Mouse (Mus musculus) embryonic facial prominence, embryonic 11.5 days (tissue): ENCODE data around the gene Polg2. TPM values are rescaled to one million over a fixed set of nuclear protein-coding genes. Genes with fewer than 3 reads are reported as not detected.
"Not testable (repeated sequence)": the region's sequence is repeated elsewhere in the genome, so short reads cannot be mapped to it uniquely, and the experiment has no call there.

ENCODE experiments used
- ATAC-seq: fragments of 200-750 bp; cut with Nextera tagmentation; replicated peaks from 2 replicates; pipeline ENCODE4 v1.8.0; 2017; ENCODE audit warnings: low read depth; ENCODE audit not compliant: insufficient number of reproducible peaks, low FRiP score, low TSS enrichment
- DNase-seq: peaks from one replicate; pipeline ENCODE4 v3.0.0-alpha.2; 2015; ENCODE audit warnings: low spot score
- H3K27ac ChIP-seq: fragments of 300-500 bp; sonication (generic); replicated peaks from 2 replicates; pipeline ENCODE4 v1.5.1; 2014; ENCODE audit warnings: mild to moderate bottlenecking, low read depth, low read length, control low read depth
- H3K27me3 ChIP-seq: fragments of 300-500 bp; sonication (generic); 2 replicates; pipeline ENCODE4 v1.6.1; 2014; ENCODE audit warnings: mild to moderate bottlenecking, low read length, moderate library complexity, mixed read lengths; ENCODE audit not compliant: control insufficient read depth, insufficient read depth
- H3K36me3 ChIP-seq: fragments of 300-500 bp; sonication (generic); replicated peaks from 2 replicates; pipeline ENCODE4 v1.6.1; 2014; ENCODE audit warnings: low read depth, mild to moderate bottlenecking, low read length, moderate library complexity, mixed read lengths; ENCODE audit not compliant: control insufficient read depth, insufficient read depth
- H3K4me1 ChIP-seq: fragments of 300-500 bp; sonication (generic); 2 replicates; pipeline ENCODE4 v1.6.1; 2014; ENCODE audit warnings: low read length, mixed read lengths; ENCODE audit not compliant: control insufficient read depth, insufficient read depth
- H3K4me2 ChIP-seq: fragments of 300-500 bp; sonication (generic); 2 replicates; pipeline ENCODE4 v1.6.1; 2014; ENCODE audit warnings: low read depth, mild to moderate bottlenecking, control low read depth, low read length, moderate library complexity
- H3K4me3 ChIP-seq: fragments of 300-500 bp; sonication (generic); 2 replicates; pipeline ENCODE4 v1.5.1; 2014; ENCODE audit warnings: low read depth, low read length, control low read depth
- H3K9ac ChIP-seq: fragments of 300-500 bp; sonication (generic); replicated peaks from 2 replicates; pipeline ENCODE4 v1.6.1; 2014; ENCODE audit warnings: mild to moderate bottlenecking, control low read depth, low read length
- H3K9me3 ChIP-seq: fragments of 300-500 bp; sonication (generic); replicated peaks from 2 replicates; pipeline ENCODE4 v1.6.1; 2016; ENCODE audit warnings: mild to moderate bottlenecking, low read length, inconsistent platforms, mixed read lengths; ENCODE audit not compliant: control insufficient read depth
- WGBS: fragments of 180-500 bp; shearing (Covaris S2); extraction: QIAGEN DNeasy Blood & Tissue Kit; methylation state at CpG from one replicate; pipeline ENCODE4 v1.1.7; 2014; 5-methylcytosine and 5-hydroxymethylcytosine counted together
- polyA plus RNA-seq: library from polyadenylated mRNA; unstranded; fragments of >200 nt; fragmentation: Nextera tagmentation; extraction: Ambion mirVana; gene quantifications from 2 replicates; pipeline ENCODE4 v1.2.1, GENCODE M21; 2014

Gene Polg2
- polyA plus RNA-seq, 1 experiment from 2014 or later, result 7.3 TPM

DNA sequence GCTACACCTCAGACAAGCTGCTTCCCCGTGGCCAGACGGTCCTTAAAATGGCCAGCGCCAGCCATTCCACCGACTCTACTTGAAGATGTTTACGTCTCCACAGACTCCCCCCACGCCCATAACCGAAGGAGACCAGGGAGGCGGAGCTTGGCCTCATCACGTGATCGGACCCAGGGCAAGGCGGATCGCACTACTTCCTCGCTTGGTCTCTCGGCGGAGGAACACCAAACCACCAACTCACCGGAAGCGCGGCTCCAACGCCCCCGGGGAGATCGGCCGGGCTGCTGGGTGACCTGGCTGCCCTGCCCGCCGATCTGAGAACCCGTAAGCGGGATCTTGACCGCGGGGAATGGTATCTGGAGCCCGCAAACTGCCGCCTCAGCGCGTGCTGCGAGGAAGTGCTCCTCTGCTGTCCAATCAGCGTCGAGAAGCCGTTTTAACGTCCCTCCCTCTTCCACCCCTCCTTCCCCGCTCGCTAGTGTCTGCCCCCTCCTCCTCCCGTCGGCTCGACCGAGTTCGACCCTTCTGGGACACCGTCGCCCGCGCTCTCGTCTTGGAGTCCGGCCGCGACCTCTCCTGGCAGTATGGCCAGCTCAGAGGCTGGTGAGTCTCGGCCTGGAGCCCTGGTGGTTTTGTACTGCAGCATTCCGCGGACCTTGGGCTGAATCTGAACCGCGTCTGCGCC is 9.6 kb upstream of the Polg2 start, which contains the start of the genes Ddx5 and Cep95:
Gene Ddx5 (minus strand): TSS at position 411 of the 685 bp plus-strand sequence.
Gene Cep95 (plus strand): TSS at position 478 of the 685 bp plus-strand sequence.
- DNase-seq, result peak; percentile 98
- Histone ChIP-seq H3K36me3 (peaks cover 8% of the 10 kb centered on the region), H3K27me3 (no peaks in the 10 kb centered on the region)

DNA sequence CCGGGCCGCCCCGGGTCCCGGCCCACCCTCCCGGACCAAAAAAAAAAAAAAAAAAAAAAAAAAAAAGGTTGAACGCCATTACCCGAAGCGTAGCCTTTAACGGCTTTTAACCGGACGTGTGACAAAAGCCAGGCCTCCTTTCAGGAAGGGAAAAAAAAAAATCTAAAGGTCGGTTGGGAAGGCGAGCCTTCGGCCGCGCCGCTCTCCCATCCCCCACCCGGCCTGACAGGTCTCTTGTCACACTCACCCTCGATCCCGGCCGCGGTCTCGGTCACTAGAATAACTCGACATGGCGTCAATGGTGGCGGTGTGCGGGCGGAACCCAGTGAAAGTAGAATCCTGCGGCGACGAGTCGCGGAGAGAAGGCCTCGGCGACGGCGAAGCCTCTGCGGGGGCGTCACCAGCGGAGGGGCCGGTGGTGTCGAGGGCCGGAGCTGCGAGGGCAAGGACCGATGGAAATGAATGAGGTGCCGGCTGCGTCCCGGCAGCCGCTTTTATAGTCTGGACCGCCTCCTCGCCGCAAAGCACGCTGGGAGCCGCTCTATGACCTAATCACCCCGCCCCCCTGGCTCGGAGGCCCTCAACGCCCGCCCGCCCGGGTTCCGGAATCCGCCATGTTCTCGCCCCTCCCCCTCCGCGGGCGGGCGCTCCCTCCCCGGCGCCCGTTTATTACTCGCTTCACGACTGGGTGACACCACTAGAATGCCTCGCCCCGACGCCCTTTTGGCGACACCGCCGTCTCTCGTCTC is 8.9 kb upstream of the Polg2 start:
- H3K9ac ChIP-seq, result peak overlapping the region; percentile 99
- peaks cover 11% of the 10 kb centered on the region for H3K36me3 ChIP-seq
- H3K4me3 ChIP-seq, result peak overlapping the region; percentile 83
- no peaks in the 10 kb centered on the region for H3K27me3 ChIP-seq
- H3K4me2 ChIP-seq, result peak overlapping the region; percentile 16
- H3K27ac ChIP-seq, result peak overlapping the region; percentile 94
- DNase-seq, result peak; percentile 99
- H3K9me3 ChIP-seq, result no peaks in the 10 kb centered on the region
- H3K4me1 ChIP-seq, result no peaks in the 10 kb centered on the region
- WGBS, result under 1% methylated on average over 70 of the region's 79 CpGs
- peak; percentile 61 for ATAC-seq

More for the DNA sequence above, 9.6 kb upstream of the Polg2 start, which contains the start of the genes Ddx5 and Cep95:
- WGBS, result under 1% methylated on average over 58 of the region's 58 CpGs
- Histone ChIP-seq H3K27ac (peak within 1 kb of the TSS; percentile 94), H3K9ac (peak within 1 kb of the TSS; percentile 99), H3K4me2 (peak within 1 kb of the TSS; percentile 48), H3K4me1 (no peaks in the 10 kb centered on the region), H3K4me3 (peak within 1 kb of the TSS; percentile 83), H3K9me3 (no peaks in the 10 kb centered on the region)
- peak; percentile 89 for ATAC-seq

DNA sequence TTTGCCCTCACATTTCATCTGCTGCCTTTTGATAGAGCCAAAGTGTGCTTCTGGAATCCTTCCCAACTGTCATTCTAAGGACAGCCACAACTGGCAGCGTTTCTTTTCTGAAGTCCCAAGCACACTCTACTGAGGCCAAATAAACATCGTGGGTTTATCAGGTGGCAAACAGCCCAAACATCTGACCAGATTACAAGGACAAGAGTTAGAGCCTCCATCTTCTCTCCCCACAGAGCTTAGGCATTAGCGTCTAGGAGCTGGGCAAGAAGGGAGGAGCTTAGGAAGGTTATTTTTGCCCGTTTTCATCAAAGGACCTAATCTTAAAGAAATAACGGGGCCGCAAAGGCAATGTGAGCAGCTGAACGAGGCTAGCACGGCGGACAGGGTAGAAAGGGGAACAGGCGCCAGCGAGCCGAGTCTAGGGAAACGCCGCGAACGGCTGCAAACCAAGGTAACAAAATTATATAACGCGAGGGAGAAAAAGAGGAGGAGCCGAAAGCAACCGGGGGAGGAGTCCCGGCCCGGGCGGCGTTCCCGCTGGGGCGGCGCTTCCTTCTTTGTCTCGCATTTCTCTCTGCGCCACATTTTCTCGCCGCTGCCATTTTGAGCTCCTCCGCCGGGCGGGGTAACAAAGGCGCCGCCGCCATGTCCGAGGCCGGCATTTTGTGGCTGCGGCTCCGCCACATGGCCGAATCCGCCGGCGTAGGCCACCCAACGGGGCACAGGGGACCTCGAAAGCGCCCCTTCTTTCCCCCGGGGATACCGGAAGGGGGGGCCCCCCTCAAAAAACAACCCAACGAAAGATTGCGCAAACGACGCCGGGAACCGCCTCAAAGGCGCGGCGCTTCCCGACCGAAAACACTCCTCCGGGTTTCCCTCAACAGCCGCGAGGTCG is 8.0 kb upstream of the Polg2 start:
- peak; percentile 92 for DNase-seq
- Histone ChIP-seq H3K27ac (peak overlapping the region; percentile 94), H3K4me1 (no peaks in the 10 kb centered on the region), H3K27me3 (no peaks in the 10 kb centered on the region), H3K9me3 (no peaks in the 10 kb centered on the region), H3K4me3 (peak overlapping the region; percentile 83), H3K9ac (peak overlapping the region; percentile 99), H3K36me3 (peaks cover 11% of the 10 kb centered on the region), H3K4me2 (peak overlapping the region; percentile 68)
- WGBS, result under 1% methylated on average over 65 of the region's 65 CpGs
- 0 out of 2 replicates have a peak, but pooled peaks have one; percentile 21 for ATAC-seq

DNA sequence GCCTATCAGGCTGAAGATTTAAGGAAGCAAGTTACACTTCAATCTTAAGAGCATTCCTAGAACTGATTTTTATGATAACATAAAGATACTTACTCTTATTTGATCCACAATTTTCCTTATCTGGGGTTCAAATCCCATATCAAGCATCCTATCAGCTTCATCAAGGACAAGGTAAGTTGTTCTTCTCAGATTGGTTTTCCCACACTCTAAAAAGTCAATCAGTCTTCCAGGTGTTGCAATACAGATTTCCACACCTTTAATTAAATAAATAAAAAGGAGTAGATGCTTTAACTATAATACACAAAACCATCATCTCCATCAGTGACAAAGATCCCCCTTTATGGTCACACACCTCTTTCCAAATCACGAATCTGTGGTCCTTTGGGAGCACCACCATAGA is 5.7 kb upstream of the Polg2 start:
- Histone ChIP-seq H3K36me3 (peaks cover 11% of the 10 kb centered on the region), H3K27ac (no peak overlapping the region), H3K4me2 (no peak overlapping the region), H3K4me1 (no peaks in the 10 kb centered on the region), H3K9ac (no peak overlapping the region), H3K27me3 (no peaks in the 10 kb centered on the region), H3K4me3 (no peak overlapping the region), H3K9me3 (no peaks in the 10 kb centered on the region)
- DNase-seq (no peak), ATAC-seq (no peak)
- 85% methylated on average over 1 of the region's 1 CpGs for WGBS

DNA sequence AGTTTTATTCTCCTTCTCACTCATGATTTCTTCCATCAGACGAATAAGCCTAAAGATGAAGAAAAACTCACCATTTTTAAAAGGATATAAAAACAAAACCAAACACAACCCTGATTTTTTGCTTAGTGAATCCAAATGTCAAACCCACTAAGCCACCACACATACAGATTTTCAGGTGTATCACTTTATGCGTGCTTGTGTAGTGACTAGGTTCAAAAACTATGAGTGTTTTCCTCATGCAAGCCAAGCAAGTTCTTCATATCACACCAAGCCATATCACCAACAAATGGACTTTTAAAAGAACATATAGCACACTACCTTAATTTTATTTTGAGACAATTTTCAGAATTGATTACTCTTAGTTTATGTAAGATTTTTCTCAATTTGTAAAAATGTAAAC is 5.1 kb upstream of the Polg2 start:
- Histone ChIP-seq H3K9ac (no peak overlapping the region), H3K27me3 (no peaks in the 10 kb centered on the region), H3K9me3 (no peaks in the 10 kb centered on the region), H3K4me1 (no peaks in the 10 kb centered on the region), H3K27ac (no peak overlapping the region), H3K4me2 (no peak overlapping the region), H3K4me3 (no peak overlapping the region), H3K36me3 (peaks cover 11% of the 10 kb centered on the region)
- 90% methylated on average over 2 of the region's 2 CpGs for WGBS
- DNase-seq, result no peak
- ATAC-seq, result no peak

DNA sequence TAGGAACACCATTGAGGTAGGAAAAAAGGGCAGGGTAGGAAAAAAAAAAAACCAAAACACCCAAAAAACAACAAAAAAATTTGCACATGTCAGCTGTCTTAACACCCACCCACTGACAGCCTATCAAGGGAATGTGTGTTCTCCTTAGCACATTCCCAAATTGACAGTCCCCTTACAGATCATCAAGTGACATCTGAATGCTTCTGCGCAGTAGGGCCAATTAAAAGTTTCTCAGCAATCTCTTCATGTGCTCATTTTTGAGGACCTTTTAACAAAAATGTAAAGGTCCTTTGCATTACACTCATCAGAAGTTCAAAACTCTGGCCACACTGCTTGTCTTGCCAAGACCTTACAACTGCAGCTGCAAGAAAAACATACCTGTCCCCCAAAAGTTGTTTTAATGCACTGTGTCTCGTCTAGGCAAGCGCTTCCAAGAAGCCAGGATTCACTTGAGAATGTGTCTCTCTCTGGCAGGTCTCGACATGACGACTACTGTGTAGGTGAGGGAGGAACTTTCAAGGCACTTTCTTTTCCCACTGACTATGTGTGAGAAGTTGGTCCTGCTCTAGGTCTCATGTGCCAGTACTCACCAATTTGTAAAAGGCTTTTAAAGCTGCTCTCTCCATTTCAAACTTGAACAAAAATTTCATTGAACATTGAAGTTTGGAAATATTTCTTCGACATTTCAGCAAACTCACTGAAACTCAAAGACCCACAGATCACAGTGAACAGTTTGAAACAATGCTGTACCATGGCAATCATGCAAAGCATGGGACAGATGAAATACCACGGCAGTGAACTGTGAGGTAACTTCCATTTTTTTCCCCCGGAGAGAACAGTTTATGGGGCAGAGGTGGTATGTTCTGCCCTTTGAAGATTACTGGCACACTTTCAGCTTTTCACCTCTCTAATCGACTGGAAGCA is 3.8 kb upstream of the Polg2 start:
- Histone ChIP-seq H3K27me3 (no peaks in the 10 kb centered on the region), H3K27ac (no peak overlapping the region), H3K9ac (no peak overlapping the region), H3K4me2 (no peak overlapping the region), H3K4me1 (no peaks in the 10 kb centered on the region), H3K9me3 (no peaks in the 10 kb centered on the region), H3K4me3 (no peak overlapping the region), H3K36me3 (peaks cover 11% of the 10 kb centered on the region)
- DNase-seq (no peak), ATAC-seq (no peak)
- WGBS, result 83% methylated on average over 9 of the region's 9 CpGs

DNA sequence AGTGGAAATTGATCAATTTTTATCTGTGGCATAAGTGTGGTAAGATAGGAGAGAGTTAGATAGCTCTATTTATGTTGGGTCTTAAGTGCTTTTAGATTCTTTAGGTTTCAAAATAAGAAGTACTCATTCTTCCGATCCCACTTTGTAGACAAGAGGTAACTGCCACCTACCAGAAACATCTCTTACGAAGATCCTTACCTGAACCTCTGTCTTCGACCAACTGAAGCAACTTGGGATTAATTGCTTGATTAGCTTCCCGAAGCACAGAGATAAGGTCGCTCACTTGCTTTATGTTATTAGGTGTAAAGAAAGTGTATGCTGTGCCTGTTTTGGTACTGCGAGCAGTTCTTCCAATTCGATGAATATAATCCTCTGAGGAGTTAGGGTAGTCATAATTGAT is 2.9 kb upstream of the Polg2 start:
- ATAC-seq, DNase-seq, H3K9ac ChIP-seq, H3K4me2 ChIP-seq, H3K4me3 ChIP-seq, H3K27ac ChIP-seq, H3K9me3 ChIP-seq, H3K4me1 ChIP-seq, H3K27me3 ChIP-seq: not testable (repeated sequence)
- WGBS, result 89% methylated on average over 7 of the region's 7 CpGs
- H3K36me3 ChIP-seq, result peaks cover 11% of the 10 kb centered on the region; the same call in 1 of the 2 replicates
